Mouse (Mus musculus) stomach, embryonic 14.5 days (tissue): Measurements from ENCODE around the gene Arhgef28. TPM values are rescaled to one million over a fixed set of nuclear protein-coding genes. Genes with fewer than 3 reads are reported as not detected.

ENCODE experiments used
- ATAC-seq: fragments of 200-750 bp; cut with Nextera tagmentation; 2 replicates; pipeline ENCODE4 v1.8.0; 2017; ENCODE audit warnings: low read depth, moderate TSS enrichment; ENCODE audit not compliant: insufficient number of reproducible peaks, insufficient read depth, low FRiP score
- H3K27ac ChIP-seq: fragments of 300-500 bp; sonication (generic); 2 replicates; pipeline ENCODE4 v1.5.1; 2014; ENCODE audit warnings: mild to moderate bottlenecking, low read length, moderate library complexity, mixed read lengths
- H3K27me3 ChIP-seq: fragments of 300-500 bp; sonication (generic); 2 replicates; pipeline ENCODE4 v1.6.1; 2014; ENCODE audit warnings: low read length, control low read depth, mixed read lengths; ENCODE audit not compliant: control insufficient read depth, insufficient read depth
- H3K36me3 ChIP-seq: fragments of 300-500 bp; sonication (generic); 2 replicates; pipeline ENCODE4 v1.6.1; 2014; ENCODE audit warnings: mild to moderate bottlenecking, control low read depth, low read length, moderate library complexity, mixed read lengths; ENCODE audit not compliant: control insufficient read depth, insufficient read depth
- H3K4me1 ChIP-seq: fragments of 300-500 bp; sonication (generic); 2 replicates; pipeline ENCODE4 v1.6.1; 2014; ENCODE audit warnings: low read length, control low read depth, mixed read lengths; ENCODE audit not compliant: control insufficient read depth, insufficient read depth
- H3K4me2 ChIP-seq: fragments of 300-500 bp; sonication (generic); replicated peaks from 2 replicates; pipeline ENCODE4 v1.6.1; 2014; ENCODE audit warnings: low read depth, low read length, control low read depth
- H3K4me3 ChIP-seq: fragments of 300-500 bp; sonication (generic); 2 replicates; pipeline ENCODE4 v1.5.1; 2014; ENCODE audit warnings: low read depth, low read length, control low read depth
- H3K9ac ChIP-seq: fragments of 300-500 bp; sonication (generic); replicated peaks from 2 replicates; pipeline ENCODE4 v1.6.1; 2014; ENCODE audit warnings: low read depth, mild to moderate bottlenecking, control low read depth, low read length, moderate library complexity, mixed read lengths
- H3K9me3 ChIP-seq: fragments of 300-500 bp; sonication (generic); 2 replicates; pipeline ENCODE4 v1.6.1; 2016; ENCODE audit warnings: low read depth, low read length, control low read depth; ENCODE audit not compliant: control insufficient read depth
- WGBS: fragments of 180-500 bp; shearing (Covaris S2); extraction: QIAGEN DNeasy Blood & Tissue Kit; methylation state at CpG from one replicate; pipeline ENCODE4 v1.1.7; 2014; 5-methylcytosine and 5-hydroxymethylcytosine counted together
- polyA plus RNA-seq: library from polyadenylated mRNA; unstranded; fragments of >200 nt; fragmentation: Nextera tagmentation; extraction: Ambion mirVana; gene quantifications from 2 replicates; pipeline ENCODE4 v1.2.1, GENCODE M21; 2014

The Arhgef28 gene
- polyA plus RNA-seq, 1 experiment from 2014 or later = 28.4 TPM

- Histone ChIP-seq H3K4me2 (no peak overlapping the region), H3K9me3 (no peaks in the 10 kb centered on the region), H3K9ac (no peak overlapping the region), H3K4me3 (no peak overlapping the region), H3K36me3 (no peaks in the 10 kb centered on the region), H3K27ac (no peak overlapping the region), H3K4me1 (no peaks in the 10 kb centered on the region), H3K27me3 (no peaks in the 10 kb centered on the region)
- WGBS = 38% methylated on average over 4 of the region's 4 CpGs
- no peak for ATAC-seq
Observed at GRCm38 (mm10) chr13:97876450-97876849, 329.8 kb downstream of the Arhgef28 start.

DNA sequence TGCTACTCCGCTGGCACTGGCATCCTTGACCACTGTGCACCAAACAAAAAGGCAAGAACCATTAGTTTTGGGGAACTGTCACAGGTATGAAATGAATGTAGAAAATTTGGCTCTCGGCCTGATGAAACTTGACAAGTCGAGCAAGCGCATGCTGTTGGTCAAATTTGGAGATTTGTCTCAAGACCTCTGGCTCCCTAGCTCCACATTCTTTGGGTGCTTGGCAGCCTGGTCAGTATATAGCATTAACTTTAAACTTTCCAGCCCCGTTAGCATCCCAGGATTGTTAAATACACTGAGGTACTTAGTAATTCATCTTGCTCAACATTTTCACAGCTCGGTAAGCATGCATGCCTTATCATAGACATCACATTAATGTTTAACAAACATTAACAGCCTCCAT, 330.2 kb downstream of the Arhgef28 start:
- WGBS = 42% methylated on average over 6 of the region's 6 CpGs
- ATAC-seq = no peak
- Histone ChIP-seq H3K36me3 (no peaks in the 10 kb centered on the region), H3K27me3 (no peaks in the 10 kb centered on the region), H3K4me2 (no peak overlapping the region), H3K27ac (no peak overlapping the region), H3K9me3 (no peaks in the 10 kb centered on the region), H3K4me3 (no peak overlapping the region), H3K9ac (no peak overlapping the region), H3K4me1 (no peaks in the 10 kb centered on the region)

DNA sequence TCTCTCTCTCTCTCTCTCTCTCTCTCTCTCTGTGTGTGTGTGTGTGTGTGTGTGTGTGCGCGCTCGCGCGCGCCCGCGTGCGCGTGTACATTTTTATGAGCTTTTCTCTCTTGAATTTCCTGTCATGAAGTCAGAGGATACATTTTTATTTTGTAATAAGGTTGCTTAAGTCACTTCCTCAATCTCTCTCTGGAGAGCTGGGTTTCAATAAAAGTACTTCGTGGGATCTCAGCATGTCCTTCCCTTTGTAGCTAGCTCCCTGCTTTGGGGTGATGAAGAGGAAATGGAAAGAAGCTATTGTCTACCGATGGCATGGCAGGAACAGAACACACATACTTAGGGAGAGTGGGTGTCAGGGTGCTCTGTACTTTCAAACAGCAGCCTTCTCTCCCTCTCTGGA, 336.8 kb downstream of the Arhgef28 start:
- no peaks in the 10 kb centered on the region for H3K9me3 ChIP-seq
- no peaks in the 10 kb centered on the region for H3K36me3 ChIP-seq
- H3K4me2 ChIP-seq = no peak overlapping the region
- no peak overlapping the region for H3K4me3 ChIP-seq
- WGBS = 80% methylated on average over 12 of the region's 12 CpGs
- no peak overlapping the region for H3K9ac ChIP-seq
- 0 out of 2 replicates have a peak overlapping the region, but pooled peaks have one; percentile 7 for H3K27ac ChIP-seq
- no peaks in the 10 kb centered on the region for H3K27me3 ChIP-seq
- no peak for ATAC-seq
- no peaks in the 10 kb centered on the region for H3K4me1 ChIP-seq

DNA sequence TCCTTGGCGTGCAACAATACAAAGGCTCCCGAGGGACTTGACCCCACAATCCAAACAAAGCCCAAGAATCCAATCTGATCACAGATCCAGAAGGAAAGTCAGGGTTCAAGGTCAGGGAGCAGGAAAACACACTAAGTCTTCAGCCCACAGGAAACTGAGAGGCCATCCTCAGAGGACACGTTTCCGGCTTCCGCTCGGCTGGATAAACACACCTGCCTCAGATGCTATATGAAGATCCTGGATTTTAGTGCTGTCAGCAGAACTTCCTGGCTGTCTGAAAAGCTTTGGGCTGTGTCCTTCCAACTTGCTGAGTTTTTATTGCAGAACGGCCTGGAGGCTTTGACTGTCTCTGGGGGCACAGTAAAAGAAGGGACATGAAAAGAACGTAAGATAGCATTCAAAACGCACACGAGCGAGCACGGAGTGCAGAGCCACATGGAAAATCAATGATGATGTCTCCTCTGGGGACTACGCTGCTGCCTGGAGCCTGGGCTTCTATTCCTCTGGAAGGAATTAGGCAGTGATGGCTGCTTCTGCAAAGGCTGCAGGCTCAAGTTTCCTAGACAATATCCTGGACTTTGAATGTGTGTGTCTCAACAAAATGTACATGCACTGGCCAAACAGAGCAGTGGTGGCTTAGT, 338.8 kb downstream of the Arhgef28 start:
- no peaks in the 10 kb centered on the region for H3K9me3 ChIP-seq
- H3K9ac ChIP-seq = no peak overlapping the region
- H3K27ac ChIP-seq = no peak overlapping the region
- H3K4me3 ChIP-seq = no peak overlapping the region
- H3K36me3 ChIP-seq = no peaks in the 10 kb centered on the region
- no peak for ATAC-seq
- no peak overlapping the region for H3K4me2 ChIP-seq
- no peaks in the 10 kb centered on the region for H3K27me3 ChIP-seq
- no peaks in the 10 kb centered on the region for H3K4me1 ChIP-seq
- 50% methylated on average over 13 of the region's 13 CpGs for WGBS

DNA sequence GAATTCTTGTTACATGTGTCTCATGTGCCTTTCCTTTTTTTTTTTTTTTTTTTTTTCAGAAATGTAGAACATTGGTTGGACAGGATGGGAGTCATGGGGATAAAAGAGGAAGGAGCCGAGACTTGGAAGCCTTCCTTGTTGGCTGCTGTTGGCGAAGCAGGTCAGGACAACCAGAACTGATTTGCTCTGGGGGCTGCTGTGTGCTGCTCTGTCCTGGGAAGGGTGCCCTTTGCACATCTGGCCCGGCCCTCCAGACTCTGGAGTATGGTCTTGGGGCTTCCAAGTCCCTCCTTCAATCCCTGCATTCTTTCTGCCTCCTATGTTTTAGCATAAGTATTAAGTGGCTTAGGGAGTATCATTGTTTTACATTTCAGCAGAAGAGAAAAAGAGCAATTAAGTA, 347.2 kb downstream of the Arhgef28 start:
- H3K27ac ChIP-seq = no peak overlapping the region
- H3K9me3 ChIP-seq = no peaks in the 10 kb centered on the region
- ATAC-seq = no peak
- H3K27me3 ChIP-seq = no peaks in the 10 kb centered on the region
- no peaks in the 10 kb centered on the region for H3K4me1 ChIP-seq
- no peaks in the 10 kb centered on the region for H3K36me3 ChIP-seq
- 81% methylated on average over 3 of the region's 3 CpGs for WGBS
- no peak overlapping the region for H3K4me2 ChIP-seq
- no peak overlapping the region for H3K9ac ChIP-seq
- no peak overlapping the region for H3K4me3 ChIP-seq

DNA sequence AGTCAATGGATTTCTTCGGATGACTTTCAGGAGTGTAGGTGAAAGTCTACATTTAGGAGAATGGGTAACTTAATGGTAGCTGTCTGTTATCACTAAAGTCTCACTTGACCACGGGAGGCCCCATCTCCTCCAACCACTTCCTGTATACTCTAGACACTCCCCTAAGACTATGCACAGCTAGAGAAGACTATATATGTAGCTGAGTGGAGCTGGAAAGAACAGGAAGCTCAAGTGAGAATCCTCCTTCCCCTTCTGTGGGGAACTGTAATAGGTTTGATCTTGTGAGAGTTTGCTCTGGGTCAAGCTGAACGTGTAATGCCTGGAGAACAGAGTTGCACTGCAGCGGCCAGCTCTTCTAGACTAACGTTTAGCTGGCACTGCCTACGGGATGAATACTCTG, 348.4 kb downstream of the Arhgef28 start:
- Histone ChIP-seq H3K27me3 (no peaks in the 10 kb centered on the region), H3K4me2 (no peak overlapping the region), H3K4me3 (no peak overlapping the region), H3K36me3 (no peaks in the 10 kb centered on the region), H3K4me1 (peaks cover 4% of the 10 kb centered on the region; the same call in 1 of the 2 replicates), H3K27ac (no peak overlapping the region), H3K9ac (no peak overlapping the region), H3K9me3 (no peaks in the 10 kb centered on the region)
- no peak for ATAC-seq
- WGBS = 73% methylated on average over 6 of the region's 6 CpGs

DNA sequence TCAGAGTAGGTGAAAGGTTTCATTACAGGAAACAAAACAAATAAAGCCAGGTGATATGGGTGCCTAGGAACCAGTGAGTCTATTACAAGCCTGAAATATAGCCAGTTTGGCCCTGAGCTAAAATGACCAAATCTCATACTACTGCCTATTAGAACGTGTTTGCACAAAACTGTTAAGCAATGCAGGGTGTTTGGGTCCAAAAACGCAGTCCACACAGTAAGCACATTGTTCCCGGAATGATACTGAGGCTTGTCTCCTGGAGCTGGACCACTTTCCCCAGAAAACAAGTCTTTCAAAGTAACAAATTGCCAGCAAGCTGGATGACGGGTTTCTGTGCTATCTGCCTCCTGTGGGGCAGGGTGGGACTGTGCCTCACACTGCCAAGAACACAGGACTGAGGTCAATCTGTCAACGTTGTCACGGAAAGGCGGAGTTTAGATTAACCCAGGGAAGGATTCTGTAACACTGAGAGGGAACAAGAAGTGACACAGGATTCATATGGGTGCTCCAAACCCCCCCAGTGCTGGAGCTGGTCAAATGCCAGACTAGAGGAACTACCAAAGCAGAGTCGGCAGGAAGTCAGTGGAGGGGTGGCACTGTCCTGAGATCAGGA, 352.8 kb downstream of the Arhgef28 start:
- no peak for ATAC-seq
- Histone ChIP-seq H3K4me1 (peaks cover 4% of the 10 kb centered on the region; the same call in 1 of the 2 replicates), H3K27ac (no peak overlapping the region), H3K27me3 (no peaks in the 10 kb centered on the region), H3K4me3 (no peak overlapping the region), H3K4me2 (no peak overlapping the region), H3K36me3 (no peaks in the 10 kb centered on the region), H3K9me3 (no peaks in the 10 kb centered on the region), H3K9ac (no peak overlapping the region)
- 41% methylated on average over 8 of the region's 8 CpGs for WGBS
